Mouse (Mus musculus) CH12.LX (cell line): ENCODE results near the gene Mfsd4a. TPM values are rescaled to one million over a fixed set of nuclear protein-coding genes. Genes with fewer than 3 reads are reported as not detected.

Source experiments
- DNase-seq: peaks from one replicate; pipeline ENCODE4 v3.0.0-alpha.2; 2013; ENCODE audit errors: extremely low read depth
- H3K27ac ChIP-seq: 2 replicates; pipeline ENCODE4 v1.5.1; 2012; ENCODE audit warnings: low read depth, mild to moderate bottlenecking, control low read depth, moderate library complexity; ENCODE audit not compliant: insufficient read depth
- H3K27me3 ChIP-seq: replicated peaks from 2 replicates; pipeline ENCODE3; 2012; ENCODE audit warnings: inconsistent platforms
- H3K36me3 ChIP-seq, 2 experiments: replicated peaks in 1 of 2; 2 replicates each; pipeline versions ENCODE3 to v1.6.1; 2012; ENCODE audit warnings: inconsistent platforms in 1 of 2, low read length in 1 of 2, mild to moderate bottlenecking in 1 of 2, mixed read lengths in 1 of 2, moderate library complexity in 1 of 2; ENCODE audit not compliant: control insufficient read depth in 1 of 2, insufficient read depth in 1 of 2
- H3K4me1 ChIP-seq, 2 experiments: 2 replicates each; pipeline ENCODE4 v1.6.1; 2012; ENCODE audit warnings: inconsistent platforms in 1 of 2, moderate library complexity in 1 of 2; ENCODE audit not compliant: insufficient read depth in 2 of 2, control insufficient read depth in 1 of 2
- H3K4me2 ChIP-seq: 2 replicates; pipeline ENCODE4 v1.6.1; 2012; ENCODE audit warnings: low read depth, mild to moderate bottlenecking, control low read depth; ENCODE audit not compliant: poor library complexity, insufficient read depth, severe bottlenecking
- H3K4me3 ChIP-seq, 3 experiments: fragments of 150-350 bp in 1 of 3; sonication (generic) in 1 of 3; replicated peaks in 1 of 3; 2 replicates each; pipeline versions ENCODE3 to v1.5.1; 2011 to 2012; ENCODE audit warnings: low read depth in 2 of 3, low read length in 2 of 3, mild to moderate bottlenecking in 2 of 3, moderate library complexity in 2 of 3, control low read depth in 1 of 3, improper control_type of control experiment in 1 of 3, inconsistent platforms in 1 of 3, mixed read lengths in 1 of 3; ENCODE audit not compliant: poor library complexity in 1 of 3
- H3K79me2 ChIP-seq: replicated peaks from 2 replicates; pipeline ENCODE4 v1.6.1; 2012; ENCODE audit warnings: mild to moderate bottlenecking, moderate library complexity; ENCODE audit not compliant: control insufficient read depth, poor library complexity, insufficient read depth, severe bottlenecking; ENCODE audit errors: extremely low read depth
- H3K9ac ChIP-seq: 2 replicates; pipeline ENCODE4 v1.6.1; 2012; ENCODE audit warnings: low read depth, mild to moderate bottlenecking, control low read depth, moderate library complexity; ENCODE audit not compliant: insufficient read depth
- H3K9me3 ChIP-seq: replicated peaks from 2 replicates; pipeline ENCODE3; 2012; ENCODE audit warnings: low read length, inconsistent platforms, mixed read lengths
- CHD1 ChIP-seq: IDR thresholded peaks from 2 replicates; pipeline ENCODE4 v1.6.1; 2012; ENCODE audit warnings: low read depth, low read length, improper control_type of control experiment, inconsistent platforms
- CTCF ChIP-seq, 2 experiments: IDR thresholded peaks in 1 of 2; conservative IDR thresholded peaks in 1 of 2; 2 replicates each; pipeline ENCODE4 v1.5.1; 2011 to 2012; ENCODE audit warnings: low read depth in 2 of 2, low read length in 2 of 2, improper control_type of control experiment in 1 of 2, inconsistent platforms in 1 of 2, mild to moderate bottlenecking in 1 of 2, moderate library complexity in 1 of 2
- E2F4 ChIP-seq: IDR thresholded peaks from 2 replicates; pipeline ENCODE4 v1.6.1; 2011; ENCODE audit warnings: low read depth, low read length, improper control_type of control experiment; ENCODE audit not compliant: insufficient replicate concordance
- ELF1 ChIP-seq: IDR thresholded peaks from 2 replicates; pipeline ENCODE4 v1.6.1; 2014; ENCODE audit warnings: low read depth, mild to moderate bottlenecking, inconsistent platforms, low read length, improper control_type of control experiment
- ETS1 ChIP-seq: conservative IDR thresholded peaks from 2 replicates; pipeline ENCODE4 v1.6.1; 2012; ENCODE audit warnings: low read depth, mild to moderate bottlenecking, inconsistent platforms, low read length, improper control_type of control experiment, moderate library complexity
- GABPA ChIP-seq: IDR thresholded peaks from 2 replicates; pipeline ENCODE4 v1.6.1; 2012; ENCODE audit warnings: low read depth, low read length, improper control_type of control experiment, inconsistent platforms; ENCODE audit not compliant: insufficient replicate concordance
- HCFC1 ChIP-seq: IDR thresholded peaks from 2 replicates; pipeline ENCODE4 v1.6.1; 2012; ENCODE audit warnings: low read depth, mild to moderate bottlenecking, inconsistent platforms, low read length, improper control_type of control experiment
- IRF4 ChIP-seq: IDR thresholded peaks from 2 replicates; pipeline ENCODE4 v1.6.1; 2014; ENCODE audit warnings: low read depth, mild to moderate bottlenecking, inconsistent platforms, low read length, improper control_type of control experiment
- JUN ChIP-seq: IDR thresholded peaks from 2 replicates; pipeline ENCODE4 v1.6.1; 2011; ENCODE audit warnings: low read depth, mild to moderate bottlenecking, low read length, improper control_type of control experiment, moderate library complexity; ENCODE audit not compliant: insufficient read depth
- MAX ChIP-seq: IDR thresholded peaks from 2 replicates; pipeline ENCODE4 v1.6.1; 2011; ENCODE audit warnings: low read length, improper control_type of control experiment
- MEF2A ChIP-seq: IDR thresholded peaks from 2 replicates; pipeline ENCODE4 v1.6.1; 2014; ENCODE audit warnings: low read depth, mild to moderate bottlenecking, inconsistent platforms, low read length, improper control_type of control experiment, borderline replicate concordance
- MXI1 ChIP-seq: IDR thresholded peaks from 2 replicates; pipeline ENCODE4 v1.6.1; 2011; ENCODE audit warnings: mild to moderate bottlenecking, low read depth, low read length, improper control_type of control experiment
- MYC ChIP-seq: IDR thresholded peaks from 2 replicates; pipeline ENCODE4 v1.6.1; 2011; ENCODE audit warnings: low read depth, mild to moderate bottlenecking, improper control_type of control experiment, low read length
- NELFE ChIP-seq: IDR thresholded peaks from 2 replicates; pipeline ENCODE4 v1.6.1; 2011; ENCODE audit warnings: low read depth, low read length, improper control_type of control experiment
- POLR2A ChIP-seq: IDR thresholded peaks from 2 replicates; pipeline ENCODE4 v1.6.1; 2011; ENCODE audit warnings: low read depth, mild to moderate bottlenecking, improper control_type of control experiment, low read length
- POLR2AphosphoS2 ChIP-seq: IDR thresholded peaks from 2 replicates; pipeline ENCODE4 v1.6.1; 2011; ENCODE audit warnings: low read depth, low read length, improper control_type of control experiment
- RAD21 ChIP-seq: IDR thresholded peaks from 2 replicates; pipeline ENCODE4 v1.6.1; 2011; ENCODE audit warnings: low read depth, mild to moderate bottlenecking, low read length, improper control_type of control experiment, moderate library complexity
- TBP ChIP-seq: conservative IDR thresholded peaks from 2 replicates; pipeline ENCODE4 v1.6.1; 2011; ENCODE audit warnings: low read depth, low read length, improper control_type of control experiment
- USF1 ChIP-seq: IDR thresholded peaks from 2 replicates; pipeline ENCODE4 v1.6.1; 2014; ENCODE audit warnings: low read depth, mild to moderate bottlenecking, inconsistent platforms, low read length, improper control_type of control experiment
- ZKSCAN1 ChIP-seq: IDR thresholded peaks from 2 replicates; pipeline ENCODE4 v1.6.1; 2012; ENCODE audit warnings: low read depth, inconsistent platforms, low read length, improper control_type of control experiment, borderline replicate concordance
- dilution Hi-C: fragments of 300-500 bp; cut with MboI; formaldehyde crosslinking; loops from 2 replicates; pipeline ENCODE4 v1.14.3; 2020; ENCODE audit warnings: low sequenced_read_pairs; ENCODE audit not compliant: extremely low pct_unique_long_range_greater_than_20kb, extremely low pct_ligation_motif_present
- in situ Hi-C: fragments of 300-500 bp; cut with MboI; formaldehyde crosslinking; loops from 3 replicates; pipeline ENCODE4 v1.14.3; 2019; ENCODE audit warnings: low sequenced_read_pairs, low pct_ligation_motif_present, low pct_unique_long_range_greater_than_20kb, mixed read lengths
- polyA plus RNA-seq: library from polyadenylated mRNA; unstranded; fragments of >175 nt; gene quantifications from 2 replicates; pipeline ENCODE4 v1.2.1, GENCODE M21; 2012; ENCODE audit warnings: low read depth; ENCODE audit not compliant: insufficient read length
- total RNA-seq, 2 experiments: library from RNA; depleted of rRNA; stranded (reverse); fragments of 300-350 nt in 1 of 2; fragments of >200 nt in 1 of 2; gene quantifications; 2 replicates each; pipeline ENCODE4 v1.2.3; 2012 to 2014

The Mfsd4a gene
- total and polyA plus RNA-seq, 3 experiments, result 1.4 to 11.8 (median 5.2) TPM

DNA sequence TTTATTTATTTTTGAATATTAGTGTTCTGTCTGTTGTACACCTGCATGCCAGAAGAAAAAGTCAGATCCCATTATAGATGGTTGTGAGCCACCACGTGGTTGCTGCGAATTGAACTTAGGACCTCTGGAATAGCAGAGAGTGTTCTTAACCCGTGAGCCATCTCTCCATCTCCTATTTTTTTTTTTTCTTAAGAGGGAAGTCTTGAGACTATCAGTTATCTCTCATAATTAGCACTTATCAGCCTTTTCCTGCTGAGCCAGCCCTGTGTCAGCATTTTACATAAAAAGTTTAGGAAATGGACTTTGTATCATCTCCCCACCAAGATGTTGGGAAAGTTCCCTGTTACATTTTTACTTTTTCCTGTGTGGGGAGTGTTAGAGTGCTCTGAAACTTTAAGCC, 45.8 kb downstream of the Mfsd4a start:
- no peak for DNase-seq
- dilution Hi-C loops (no loop called here), in situ Hi-C loops (no loop called here)
- peaks cover 28% of the 10 kb centered on the region for H3K79me2 ChIP-seq
- H3K9me3 ChIP-seq, result no peaks in the 10 kb centered on the region
- peaks cover 5 to 34% of the 10 kb centered on the region in 2 experiments for H3K4me1 ChIP-seq
- no peak overlapping the region for H3K4me3 ChIP-seq
- peaks cover 71 to 93% of the 10 kb centered on the region in 2 experiments for H3K36me3 ChIP-seq
- no peak overlapping the region for H3K27ac ChIP-seq
- no peak overlapping the region for H3K9ac ChIP-seq
- H3K27me3 ChIP-seq, result no peaks in the 10 kb centered on the region
- no peak for TF ChIP-seq USF1
- TF ChIP-seq TBP, result no peak
- TF ChIP-seq RAD21, result no peak
- TF ChIP-seq JUN, result no peak
- H3K4me2 ChIP-seq, result no peak overlapping the region

DNA sequence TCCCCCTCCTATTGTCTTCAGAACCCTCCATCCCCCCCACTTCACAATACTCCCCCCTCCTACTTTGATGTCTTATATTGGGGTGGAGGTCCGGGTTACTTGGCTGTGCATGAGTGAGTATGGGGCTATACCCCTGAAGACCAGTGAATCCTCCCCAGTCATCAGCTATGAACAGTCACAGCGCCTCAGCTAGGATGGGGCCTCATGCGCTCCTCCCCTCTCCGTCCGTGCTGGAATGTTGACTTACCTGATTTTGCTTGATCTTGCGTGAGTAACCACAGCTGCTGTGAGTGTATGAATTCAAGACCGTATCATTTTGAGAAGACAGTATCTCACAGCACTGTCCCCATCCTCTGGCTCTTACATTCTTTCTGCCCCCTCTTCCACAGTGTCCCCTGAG, 48.0 kb downstream of the Mfsd4a start:
- Histone ChIP-seq H3K27me3 (no peaks in the 10 kb centered on the region), H3K9ac (no peak overlapping the region), H3K9me3 (peaks cover 1% of the 10 kb centered on the region), H3K4me3 (no peak overlapping the region), H3K4me2 (no peak overlapping the region), H3K36me3 (peaks cover 76 to 92% of the 10 kb centered on the region in 2 experiments), H3K27ac (no peak overlapping the region), H3K4me1 (peaks cover 2 to 23% of the 10 kb centered on the region in 2 experiments), H3K79me2 (peaks cover 47% of the 10 kb centered on the region)
- dilution Hi-C loops, result no loop called here
- TF ChIP-seq CHD1 (no peak), CTCF (conservative IDR thresholded peaks at IDR 0.05 in 1 of 2, IDR thresholded peaks at IDR 0.05 in 1 of 2; ENCODE audit: low read depth in 2 of 2, low read length in 2 of 2) (no peak), E2F4 (no peak), ZKSCAN1 (no peak), POLR2AphosphoS2 (no peak)
- in situ Hi-C loops, result no loop called here
- DNase-seq, result no peak

DNA sequence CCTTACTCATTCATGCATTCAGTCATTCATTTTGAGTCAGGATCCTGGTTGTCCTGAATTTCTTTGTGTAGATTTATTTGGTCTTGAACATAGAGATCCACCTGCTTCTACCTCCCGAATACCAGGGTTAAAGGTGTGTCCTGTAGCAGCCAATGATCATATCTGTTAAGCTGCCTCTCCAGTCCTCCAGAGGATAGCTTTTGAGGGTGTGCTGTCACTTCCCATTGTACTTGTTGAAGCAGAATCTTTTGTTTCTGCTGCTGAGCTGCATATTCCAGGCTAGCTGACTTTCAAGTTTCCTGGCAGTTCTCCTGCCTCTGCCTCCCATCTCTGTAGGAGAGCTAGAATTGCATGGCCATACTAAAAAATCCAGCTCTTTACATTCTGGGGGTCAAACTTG, 51.2 kb downstream of the Mfsd4a start:
- Histone ChIP-seq H3K9ac (no peak overlapping the region), H3K79me2 (peaks cover 67% of the 10 kb centered on the region), H3K4me2 (no peak overlapping the region), H3K9me3 (peaks cover 4% of the 10 kb centered on the region), H3K4me3 (no peak overlapping the region), H3K36me3 (peaks cover 59 to 78% of the 10 kb centered on the region in 2 experiments), H3K27ac (no peak overlapping the region), H3K4me1 (peaks cover 8 to 30% of the 10 kb centered on the region in 2 experiments), H3K27me3 (no peaks in the 10 kb centered on the region)
- dilution Hi-C loops (no loop called here), in situ Hi-C loops (no loop called here)
- DNase-seq, result no peak
- TF ChIP-seq HCFC1, result no peak
- TF ChIP-seq NELFE, result no peak
- TF ChIP-seq POLR2AphosphoS2, result no peak
- TF ChIP-seq MAX, result no peak
- no peak for TF ChIP-seq JUN
- no peak for TF ChIP-seq IRF4
- no peak for TF ChIP-seq MXI1
- no peak for TF ChIP-seq MEF2A
- no peak for TF ChIP-seq MYC
- no peak for TF ChIP-seq ETS1
- no peak for TF ChIP-seq ZKSCAN1
- TF ChIP-seq ELF1, result no peak
- TF ChIP-seq POLR2A, result no peak
- TF ChIP-seq E2F4, result no peak
- TF ChIP-seq GABPA, result no peak
